Mouse (Mus musculus) myocyte (in vitro differentiated cells): ENCODE measurements at regions not wholly inside any gene's neighbourhood (a gene's known extent, or its start where the extent isn't known, plus 50 kb on each side); places are given as distances from the start of the nearest gene placed in this dataset.

Experiments used
- H3K27me3 ChIP-seq: one replicate; pipeline ENCODE4 v1.6.1; 2011; ENCODE audit not compliant: control insufficient read depth, insufficient read depth, insufficient read length
- H3K36me3 ChIP-seq: one replicate; pipeline ENCODE4 v1.6.1; 2011; ENCODE audit not compliant: control insufficient read depth, insufficient read depth
- H3K4me2 ChIP-seq: one replicate; pipeline ENCODE4 v1.6.1; 2011; ENCODE audit warnings: low read depth, control low read depth
- H3K4me3 ChIP-seq: one replicate; pipeline ENCODE4 v1.5.1; 2011; ENCODE audit warnings: mild to moderate bottlenecking, control low read depth, moderate library complexity
- H3K79me2 ChIP-seq: one replicate; pipeline ENCODE4 v1.6.1; 2011; ENCODE audit not compliant: control insufficient read depth, insufficient read depth
- H3ac ChIP-seq: one replicate; pipeline ENCODE4 v1.6.1; 2011; ENCODE audit not compliant: control insufficient read depth, insufficient read length
- CEBPB ChIP-seq: IDR thresholded peaks from 2 replicates; pipeline ENCODE4 v1.6.1; 2011; ENCODE audit warnings: mild to moderate bottlenecking, moderate library complexity; ENCODE audit not compliant: poor library complexity, insufficient read depth, severe bottlenecking
- E2F4 ChIP-seq: IDR thresholded peaks from one replicate; pipeline ENCODE4 v1.6.1; 2011; ENCODE audit warnings: mild to moderate bottlenecking, control low read depth, moderate library complexity; ENCODE audit not compliant: insufficient read depth
- MAX ChIP-seq: IDR thresholded peaks from one replicate; pipeline ENCODE4 v1.6.1; 2011; ENCODE audit warnings: low read depth, mild to moderate bottlenecking, control low read depth
- MYOD1 ChIP-seq, 3 experiments: IDR thresholded peaks; one replicate each; pipeline ENCODE4 v1.6.1; 2011; ENCODE audit warnings: control low read depth in 2 of 3, low read depth in 2 of 3, mild to moderate bottlenecking in 2 of 3, moderate library complexity in 1 of 3; ENCODE audit not compliant: insufficient read length in 2 of 3, control insufficient read depth in 1 of 3
- MYOG ChIP-seq, 3 experiments: IDR thresholded peaks; one replicate each; pipeline ENCODE4 v1.6.1; 2011; ENCODE audit warnings: control low read depth in 2 of 3, low read depth in 2 of 3, mild to moderate bottlenecking in 2 of 3; ENCODE audit not compliant: insufficient read length in 2 of 3, control insufficient read depth in 1 of 3, insufficient read depth in 1 of 3
- POLR2A ChIP-seq: IDR thresholded peaks from one replicate; pipeline ENCODE4 v1.6.1; 2011; ENCODE audit warnings: low read depth, mild to moderate bottlenecking, control low read depth, moderate library complexity; ENCODE audit not compliant: insufficient read length
- POLR2AphosphoS2 ChIP-seq: IDR thresholded peaks from one replicate; pipeline ENCODE4 v1.6.1; 2011; ENCODE audit warnings: low read depth, control low read depth; ENCODE audit not compliant: insufficient read length
- REST ChIP-seq: IDR thresholded peaks from one replicate; pipeline ENCODE4 v1.6.1; 2011; ENCODE audit warnings: mild to moderate bottlenecking, control low read depth, moderate library complexity; ENCODE audit not compliant: insufficient read depth, insufficient read length
- SRF ChIP-seq: IDR thresholded peaks from one replicate; pipeline ENCODE4 v1.6.1; 2011; ENCODE audit warnings: low read depth; ENCODE audit not compliant: control insufficient read depth, insufficient read length
- TCF12 ChIP-seq: IDR thresholded peaks from one replicate; pipeline ENCODE4 v1.6.1; 2011; ENCODE audit warnings: mild to moderate bottlenecking, control low read depth; ENCODE audit not compliant: poor library complexity, insufficient read depth, severe bottlenecking
- TCF3 ChIP-seq: IDR thresholded peaks from one replicate; pipeline ENCODE4 v1.6.1; 2011; ENCODE audit warnings: low read depth, control low read depth; ENCODE audit not compliant: insufficient read length
- USF1 ChIP-seq: IDR thresholded peaks from one replicate; pipeline ENCODE4 v1.6.1; 2011; ENCODE audit warnings: low read depth, mild to moderate bottlenecking, control low read depth, moderate library complexity

DNA sequence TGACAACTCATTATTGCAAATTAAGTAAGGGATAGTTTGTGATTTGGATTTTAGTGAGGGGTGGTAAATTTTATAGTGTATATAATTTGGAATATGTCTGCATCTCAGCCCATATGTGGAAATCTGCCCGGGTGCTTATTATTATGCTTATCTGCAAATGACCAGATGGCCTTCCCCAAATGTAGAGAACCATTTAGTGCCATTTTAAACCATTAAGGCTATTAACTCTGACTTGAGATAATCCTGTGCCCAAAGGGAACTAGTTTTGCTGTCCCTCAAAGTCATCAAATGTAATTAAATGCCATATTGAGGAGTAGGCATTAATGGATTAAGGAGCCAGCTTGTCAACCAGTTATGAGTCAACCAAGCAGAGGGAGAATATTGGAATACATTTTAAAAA lies 230.7 kb downstream of the Icos start:
- H3K4me2 ChIP-seq: no peak overlapping the region
- no peaks in the 10 kb centered on the region for H3K27me3 ChIP-seq
- H3K36me3 ChIP-seq: no peaks in the 10 kb centered on the region
- TF ChIP-seq TCF12 (no peak), POLR2AphosphoS2 (no peak)
- H3K79me2 ChIP-seq: no peaks in the 10 kb centered on the region
- no peak overlapping the region for H3ac ChIP-seq
- H3K4me3 ChIP-seq: no peak overlapping the region

DNA sequence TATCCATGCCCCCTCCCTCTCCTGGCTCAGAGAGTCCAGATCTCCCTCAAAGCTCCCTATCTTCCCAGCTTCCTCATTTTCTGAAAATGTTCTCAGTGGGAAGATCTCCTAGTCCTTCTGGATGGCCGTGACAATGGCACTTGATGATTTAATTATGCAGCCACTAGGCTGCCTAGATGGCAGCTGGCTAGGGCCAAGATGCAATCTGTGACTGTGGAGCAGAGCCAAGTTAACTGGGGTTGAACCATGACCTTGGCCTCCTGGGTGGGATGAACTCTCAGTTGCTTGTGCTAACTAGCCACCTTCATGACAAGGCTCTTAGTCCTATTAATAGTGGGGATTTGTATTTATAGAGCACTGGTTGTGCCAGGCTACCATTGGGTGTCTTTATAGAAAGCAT lies 243.4 kb downstream of the Icos start:
- Histone ChIP-seq H3K27me3 (no peaks in the 10 kb centered on the region), H3K79me2 (no peaks in the 10 kb centered on the region), H3K4me2 (no peak overlapping the region), H3ac (no peak overlapping the region), H3K4me3 (no peak overlapping the region), H3K36me3 (no peaks in the 10 kb centered on the region)
- TF ChIP-seq TCF12 (no peak), POLR2A (no peak), MAX (no peak), POLR2AphosphoS2 (no peak), MYOD1 (IDR thresholded peaks at IDR 0.05; ENCODE audit: control insufficient read depth in 1 of 3, insufficient read length in 2 of 3, low read depth in 2 of 3) (no peak), SRF (no peak)

DNA sequence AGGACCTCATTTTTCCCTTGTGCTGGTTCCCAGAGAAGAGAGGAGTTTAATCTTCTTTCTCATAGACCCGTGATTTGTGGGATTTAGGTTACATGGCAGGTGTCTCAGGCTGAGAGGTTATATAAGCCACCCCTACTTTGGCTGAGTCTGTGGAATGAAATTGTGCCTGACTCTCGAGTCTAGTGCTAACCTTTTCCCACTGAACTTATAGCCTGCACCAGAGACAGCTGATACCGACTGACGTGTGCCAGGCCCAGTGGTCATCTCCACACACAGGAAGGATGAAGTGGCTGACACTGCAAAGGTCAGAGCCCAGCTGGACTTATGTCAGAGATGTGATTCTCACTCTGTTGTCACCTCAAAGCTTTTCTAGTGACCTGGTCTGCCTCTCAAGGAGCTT lies 251.2 kb downstream of the Icos start:
- Histone ChIP-seq H3K36me3 (no peaks in the 10 kb centered on the region), H3K4me3 (no peak overlapping the region), H3K27me3 (no peaks in the 10 kb centered on the region), H3K79me2 (no peaks in the 10 kb centered on the region), H3K4me2 (no peak overlapping the region), H3ac (no peak overlapping the region)
- TF ChIP-seq USF1 (no peak), REST (no peak), MYOD1 (IDR thresholded peaks at IDR 0.05; ENCODE audit: control insufficient read depth in 1 of 3, insufficient read length in 2 of 3, low read depth in 2 of 3) (no peak)

DNA sequence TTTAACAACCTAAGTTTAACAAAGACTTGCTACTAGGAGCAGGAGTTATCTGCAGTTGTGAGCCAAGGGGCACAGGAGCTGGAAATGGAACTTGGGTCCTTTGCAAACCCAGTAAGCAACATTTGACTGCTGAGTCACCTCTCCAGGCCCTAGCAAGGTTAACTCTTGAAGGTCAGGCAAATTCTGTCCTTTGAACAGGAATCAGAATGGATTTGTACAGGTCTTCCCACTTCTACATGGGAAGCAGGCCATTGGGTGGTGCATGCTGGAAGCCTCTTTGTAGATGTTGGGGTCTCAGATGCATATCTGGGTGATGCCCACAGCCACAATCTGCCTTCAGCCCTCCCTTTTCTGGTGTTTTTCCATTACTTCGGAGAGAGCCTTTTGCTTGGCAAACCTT lies 255.3 kb downstream of the Icos start:
- Histone ChIP-seq H3K27me3 (no peaks in the 10 kb centered on the region), H3K4me2 (no peak overlapping the region), H3K4me3 (no peak overlapping the region), H3K79me2 (no peaks in the 10 kb centered on the region), H3ac (no peak overlapping the region), H3K36me3 (no peaks in the 10 kb centered on the region)
- TF ChIP-seq POLR2AphosphoS2: no peak

DNA sequence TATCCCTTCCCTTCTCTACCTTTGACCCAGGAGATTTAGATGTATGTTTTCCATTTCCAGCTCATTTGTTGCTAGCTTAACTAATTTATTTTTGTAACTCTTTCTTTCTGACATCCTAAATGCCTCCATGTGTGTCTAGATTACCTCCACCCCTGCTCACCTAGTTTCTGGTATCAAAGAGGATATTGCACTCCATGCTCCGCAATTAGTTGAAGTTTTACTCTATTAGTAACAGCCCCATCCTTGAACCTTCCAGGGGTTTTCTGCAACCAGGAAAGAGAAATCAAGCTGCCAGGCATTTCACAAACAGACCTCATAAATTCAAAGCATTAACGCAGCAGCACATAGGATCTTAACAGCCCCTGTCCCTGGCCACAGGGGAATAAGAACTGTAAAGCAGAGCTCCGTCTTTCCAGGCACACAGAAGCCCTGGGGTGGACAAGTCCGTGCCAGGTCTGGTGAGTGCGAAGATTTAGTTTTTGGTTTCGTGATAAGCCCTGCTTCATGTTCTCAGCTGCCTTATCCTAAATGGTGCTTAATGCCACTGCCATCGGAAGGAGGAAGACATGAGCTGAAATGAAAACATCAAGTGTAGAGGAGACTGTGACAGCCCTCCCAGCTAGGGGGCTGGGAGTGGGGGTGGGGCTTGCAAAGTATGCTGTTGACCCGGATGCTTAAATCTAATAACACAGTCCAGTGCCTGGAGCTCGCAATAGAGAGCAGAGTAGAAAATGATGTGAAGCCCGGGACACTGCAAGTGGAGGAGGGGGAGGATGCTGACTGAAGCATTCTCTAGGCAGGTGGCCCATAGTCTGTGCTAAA lies 256.0 kb downstream of the Icos start:
- TF ChIP-seq MYOG (IDR thresholded peaks at IDR 0.05; ENCODE audit: control insufficient read depth in 1 of 3, insufficient read depth in 1 of 3, insufficient read length in 2 of 3, low read depth in 2 of 3): no peak
- TF ChIP-seq MYOD1 (IDR thresholded peaks at IDR 0.05; ENCODE audit: control insufficient read depth in 1 of 3, insufficient read length in 2 of 3, low read depth in 2 of 3): no peak
- TF ChIP-seq E2F4: no peak
- TF ChIP-seq POLR2AphosphoS2: no peak
- no peak for TF ChIP-seq USF1
- TF ChIP-seq TCF12: no peak
- Histone ChIP-seq H3K27me3 (no peaks in the 10 kb centered on the region), H3ac (no peak overlapping the region), H3K4me2 (no peak overlapping the region), H3K4me3 (no peak overlapping the region), H3K36me3 (no peaks in the 10 kb centered on the region), H3K79me2 (no peaks in the 10 kb centered on the region)

DNA sequence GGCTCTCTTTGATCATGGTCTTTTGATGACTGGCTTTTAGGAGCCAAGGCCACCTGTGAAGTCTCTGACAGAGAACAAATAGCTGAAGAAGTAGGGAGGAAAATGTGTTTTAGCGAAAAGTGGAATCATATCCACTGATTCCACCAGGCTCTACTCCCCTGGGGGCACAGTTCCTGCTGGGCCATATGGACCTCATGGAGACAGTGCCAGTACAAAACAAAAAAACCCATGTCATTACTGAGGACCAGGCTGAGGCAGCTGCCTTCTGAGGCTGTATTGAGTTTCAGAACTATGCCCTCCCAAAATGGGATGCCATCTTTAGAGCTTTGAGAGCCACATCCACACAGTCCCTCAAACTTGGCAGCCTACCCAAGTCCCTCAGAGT lies 256.6 kb downstream of the Icos start:
- no peak overlapping the region for H3K4me3 ChIP-seq
- no peaks in the 10 kb centered on the region for H3K79me2 ChIP-seq
- no peaks in the 10 kb centered on the region for H3K36me3 ChIP-seq
- H3ac ChIP-seq: no peak overlapping the region
- TF ChIP-seq E2F4 (no peak), MYOD1 (IDR thresholded peaks at IDR 0.05; ENCODE audit: control insufficient read depth in 1 of 3, insufficient read length in 2 of 3, low read depth in 2 of 3) (no peak), POLR2AphosphoS2 (no peak), SRF (no peak), TCF12 (no peak), USF1 (no peak), REST (no peak), MYOG (IDR thresholded peaks at IDR 0.05; ENCODE audit: control insufficient read depth in 1 of 3, insufficient read depth in 1 of 3, insufficient read length in 2 of 3, low read depth in 2 of 3) (no peak), POLR2A (no peak), TCF3 (no peak), MAX (no peak), CEBPB (no peak)
- no peaks in the 10 kb centered on the region for H3K27me3 ChIP-seq
- no peak overlapping the region for H3K4me2 ChIP-seq
